Mouse (Mus musculus): ENCODE results near the gene Jph3. TPM values are rescaled to one million over a fixed set of nuclear protein-coding genes. Genes with fewer than 3 reads are reported as not detected.

Jph3 gene
- total and polyA plus RNA-seq, 3 experiments, result 0.15 TPM; not detected in 2

DNA sequence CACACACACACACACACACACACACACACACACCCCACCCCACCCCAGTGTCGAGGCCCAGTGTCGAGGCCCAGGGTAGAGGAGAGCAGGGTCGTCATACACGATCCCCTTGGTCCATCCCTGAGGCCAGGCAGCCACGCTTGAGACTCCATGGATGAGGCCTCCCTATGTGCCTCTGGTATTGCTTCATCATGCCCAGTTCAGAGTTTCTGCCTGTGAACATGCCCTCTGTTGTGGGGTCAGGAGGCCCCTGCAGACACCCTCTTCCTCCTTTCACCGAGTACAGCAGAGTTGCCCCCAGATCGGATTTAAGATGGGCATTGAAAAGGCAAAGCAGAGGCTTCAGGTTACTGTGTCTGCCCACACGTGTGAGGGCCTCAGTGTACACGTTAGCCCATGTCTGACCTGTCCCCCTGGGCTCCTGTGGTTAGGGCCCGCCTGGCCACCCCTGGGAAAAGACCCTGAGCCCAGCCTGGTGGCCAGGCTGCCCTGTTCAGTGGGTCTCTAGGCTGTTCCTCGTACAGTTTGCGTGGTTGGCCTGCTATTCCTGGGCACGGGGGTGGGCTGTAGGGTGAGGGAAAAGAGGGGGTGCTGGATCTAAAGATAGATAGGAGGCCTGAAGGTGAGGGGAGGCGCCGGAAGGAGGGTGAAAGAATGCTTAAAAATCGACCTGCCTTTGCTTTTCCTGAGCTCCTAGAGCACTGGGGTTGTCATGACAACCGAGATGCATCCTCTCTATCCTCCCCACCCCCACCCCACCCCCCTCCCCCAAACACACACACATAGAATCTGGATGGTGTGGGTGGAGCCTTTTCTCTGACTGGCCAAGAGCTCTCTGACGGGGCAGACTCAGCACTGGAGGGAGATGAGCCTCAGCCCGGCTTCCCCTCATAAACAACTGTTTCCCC is 41.7 kb downstream of the Jph3 start:
- no peaks in the 10 kb centered on the region for H3K27me3 ChIP-seq (ENCODE audit: control insufficient read depth in 1 of 2, insufficient read depth in 2 of 2, low read length in 2 of 2)
- no peaks in the 10 kb centered on the region for H3K4me1 ChIP-seq (ENCODE audit: control insufficient read depth in 1 of 2, insufficient read depth in 2 of 2, low read length in 2 of 2)
- no peak overlapping the region for H3K4me3 ChIP-seq (ENCODE audit: control insufficient read depth in 1 of 2, insufficient read depth in 1 of 2, low read depth in 2 of 2, low read length in 2 of 2)
- no peaks in the 10 kb centered on the region for H3K79me2 ChIP-seq (ENCODE audit: control insufficient read depth, insufficient read depth, low read length, poor library complexity)
- no peaks in the 10 kb centered on the region for H3K36me3 ChIP-seq (ENCODE audit: control insufficient read depth in 1 of 2, insufficient read depth in 2 of 2, low read length in 2 of 2)
- DNase-seq (ENCODE audit: low read depth, low spot score), result no peak
- H3K9me3 ChIP-seq (replicated peaks; ENCODE audit: insufficient read depth, low read length), result no peaks in the 10 kb centered on the region
- no peak for TF ChIP-seq JUND (IDR thresholded peaks at IDR 0.05; ENCODE audit: low read depth, low read length)
- no peak for TF ChIP-seq POLR2AphosphoS5 (IDR thresholded peaks at IDR 0.05; ENCODE audit: borderline replicate concordance, low read depth, low read length)
- TF ChIP-seq TAL1 (IDR thresholded peaks at IDR 0.05; ENCODE audit: low read length), result no peak
- no peak for TF ChIP-seq SIN3A (IDR thresholded peaks at IDR 0.05; ENCODE audit: low read length)
- no peak for TF ChIP-seq ZC3H11A (IDR thresholded peaks at IDR 0.05; ENCODE audit: low read depth, low read length)
- no peak for TF ChIP-seq MYB (IDR thresholded peaks at IDR 0.05; ENCODE audit: low read depth, low read length)
- TF ChIP-seq MXI1 (IDR thresholded peaks at IDR 0.05; ENCODE audit: low read depth, low read length), result no peak
- TF ChIP-seq MEF2A (IDR thresholded peaks at IDR 0.05; ENCODE audit: extremely low read depth, insufficient replicate concordance, low read depth, low read length, poor library complexity, severe bottlenecking), result no peak
- TF ChIP-seq E2F4 (IDR thresholded peaks at IDR 0.05; ENCODE audit: borderline replicate concordance, low read depth, low read length), result no peak
- no peak for TF ChIP-seq ZKSCAN1 (IDR thresholded peaks at IDR 0.05; ENCODE audit: low read depth, low read length)
- TF ChIP-seq HCFC1 (IDR thresholded peaks at IDR 0.05; ENCODE audit: low read depth, low read length), result no peak
- H3K9ac ChIP-seq (ENCODE audit: control insufficient read depth, low read depth, low read length, poor library complexity, severe bottlenecking), result no peak overlapping the region
- no peak overlapping the region for H3K27ac ChIP-seq (ENCODE audit: control insufficient read depth, low read depth, low read length)

GRCm38 (mm10) chr8:121773876-121774275 is 44.5 kb downstream of the Jph3 start:
- no peak for DNase-seq (ENCODE audit: low read depth, low spot score)
- Histone ChIP-seq H3K27ac (ENCODE audit: control insufficient read depth, low read depth, low read length) (no peak overlapping the region), H3K36me3 (ENCODE audit: control insufficient read depth in 1 of 2, insufficient read depth in 2 of 2, low read length in 2 of 2) (no peaks in the 10 kb centered on the region), H3K79me2 (ENCODE audit: control insufficient read depth, insufficient read depth, low read length, poor library complexity) (no peaks in the 10 kb centered on the region), H3K9me3 (replicated peaks; ENCODE audit: insufficient read depth, low read length) (no peaks in the 10 kb centered on the region), H3K4me1 (ENCODE audit: control insufficient read depth in 1 of 2, insufficient read depth in 2 of 2, low read length in 2 of 2) (no peaks in the 10 kb centered on the region), H3K4me3 (ENCODE audit: control insufficient read depth in 1 of 2, insufficient read depth in 1 of 2, low read depth in 2 of 2, low read length in 2 of 2) (no peak overlapping the region), H3K9ac (ENCODE audit: control insufficient read depth, low read depth, low read length, poor library complexity, severe bottlenecking) (no peak overlapping the region), H3K27me3 (ENCODE audit: control insufficient read depth in 1 of 2, insufficient read depth in 2 of 2, low read length in 2 of 2) (no peaks in the 10 kb centered on the region)
- TF ChIP-seq MAFK (IDR thresholded peaks at IDR 0.05; ENCODE audit: borderline replicate concordance, low read depth, low read length), result no peak
- TF ChIP-seq GATA1 (IDR thresholded peaks at IDR 0.05; ENCODE audit: low read depth, low read length), result no peak
- TF ChIP-seq NELFE (IDR thresholded peaks at IDR 0.05; ENCODE audit: low read depth, low read length), result no peak
- TF ChIP-seq SMC3 (IDR thresholded peaks at IDR 0.05; ENCODE audit: low read depth, low read length), result no peak
- TF ChIP-seq GABPA (IDR thresholded peaks at IDR 0.05; ENCODE audit: low read depth, low read length), result no peak
- TF ChIP-seq POLR2A (IDR thresholded peaks at IDR 0.05; ENCODE audit: control insufficient read depth in 1 of 2, insufficient read depth in 1 of 2, low read depth in 1 of 2, low read length in 2 of 2, poor library complexity in 1 of 2), result no peak
- no peak for TF ChIP-seq TBP (IDR thresholded peaks at IDR 0.05; ENCODE audit: low read depth, low read length)
